Mouse (Mus musculus): ENCODE measurements around the gene Tmem161a. TPM values are rescaled to one million over a fixed set of nuclear protein-coding genes. Genes with fewer than 3 reads are reported as not detected.
A peak's percentile ranks its signal among the peaks of the same experiment; 100 is the strongest.

Gene Tmem161a
- polyA plus RNA-seq, 1 experiment from 2014 or later: 31.2 TPM

GRCm38 (mm10) chr8:70217441-70217840, 45.3 kb downstream of the Tmem161a start:
- Histone ChIP-seq H3K36me3 (ENCODE audit: control insufficient read depth, insufficient read depth, low read length) (peaks cover 24% of the 10 kb centered on the region), H3K9me3 (ENCODE audit: control insufficient read depth, low read length) (no peaks in the 10 kb centered on the region), H3K4me1 (ENCODE audit: control insufficient read depth, insufficient read depth, low read length) (0 out of 2 replicates have a peak, but pooled peaks cover 5% of the 10 kb centered on the region), H3K9ac (replicated peaks; ENCODE audit: low read length) (no peak overlapping the region), H3K4me3 (replicated peaks; ENCODE audit: low read depth, low read length) (no peak overlapping the region), H3K27me3 (ENCODE audit: control insufficient read depth, insufficient read depth, low read length) (no peaks in the 10 kb centered on the region), H3K27ac (replicated peaks; ENCODE audit: low read depth, low read length) (no peak overlapping the region), H3K4me2 (ENCODE audit: low read length) (no peak overlapping the region)
- DNase-seq: no peak
- no peak for ATAC-seq (ENCODE audit: low FRiP score, low TSS enrichment)

- Histone ChIP-seq H3K36me3 (ENCODE audit: control insufficient read depth, insufficient read depth, low read length) (peaks cover 41% of the 10 kb centered on the region), H3K9me3 (ENCODE audit: control insufficient read depth, low read length) (no peaks in the 10 kb centered on the region), H3K4me2 (ENCODE audit: low read length) (no peak overlapping the region), H3K27me3 (ENCODE audit: control insufficient read depth, insufficient read depth, low read length) (no peaks in the 10 kb centered on the region), H3K4me3 (replicated peaks; ENCODE audit: low read depth, low read length) (no peak overlapping the region), H3K9ac (replicated peaks; ENCODE audit: low read length) (0 out of 2 replicates have a peak overlapping the region, but pooled peaks have one; percentile 3), H3K27ac (replicated peaks; ENCODE audit: low read depth, low read length) (no peak overlapping the region), H3K4me1 (ENCODE audit: control insufficient read depth, insufficient read depth, low read length) (no peaks in the 10 kb centered on the region)
- no peak for ATAC-seq (ENCODE audit: low FRiP score, low TSS enrichment)
- WGBS: 50% methylated on average over 5 of the region's 5 CpGs
- peak; percentile 6 for DNase-seq
Observed at GRCm38 (mm10) chr8:70219107-70219684, 47.0 kb downstream of the Tmem161a start.

- no peaks in the 10 kb centered on the region for H3K27me3 ChIP-seq (ENCODE audit: control insufficient read depth, insufficient read depth, low read length)
- no peaks in the 10 kb centered on the region for H3K4me1 ChIP-seq (ENCODE audit: control insufficient read depth, insufficient read depth, low read length)
- H3K36me3 ChIP-seq (ENCODE audit: control insufficient read depth, insufficient read depth, low read length): peaks cover 53% of the 10 kb centered on the region
- H3K4me3 ChIP-seq (replicated peaks; ENCODE audit: low read depth, low read length): no peak overlapping the region
- 84% methylated on average over 8 of the region's 8 CpGs for WGBS
- no peak overlapping the region for H3K9ac ChIP-seq (replicated peaks; ENCODE audit: low read length)
- no peak overlapping the region for H3K27ac ChIP-seq (replicated peaks; ENCODE audit: low read depth, low read length)
- H3K9me3 ChIP-seq (ENCODE audit: control insufficient read depth, low read length): no peaks in the 10 kb centered on the region
- ATAC-seq (ENCODE audit: low FRiP score, low TSS enrichment): no peak
- DNase-seq: no peak
- H3K4me2 ChIP-seq (ENCODE audit: low read length): no peak overlapping the region
Observed at GRCm38 (mm10) chr8:70220236-70220840, 48.2 kb downstream of the Tmem161a start.

- Histone ChIP-seq H3K9ac (replicated peaks; ENCODE audit: low read length) (no peak overlapping the region), H3K4me2 (ENCODE audit: low read length) (no peak overlapping the region), H3K4me1 (ENCODE audit: control insufficient read depth, insufficient read depth, low read length) (no peaks in the 10 kb centered on the region), H3K4me3 (replicated peaks; ENCODE audit: low read depth, low read length) (no peak overlapping the region), H3K36me3 (ENCODE audit: control insufficient read depth, insufficient read depth, low read length) (peaks cover 58% of the 10 kb centered on the region), H3K27me3 (ENCODE audit: control insufficient read depth, insufficient read depth, low read length) (no peaks in the 10 kb centered on the region), H3K9me3 (ENCODE audit: control insufficient read depth, low read length) (no peaks in the 10 kb centered on the region), H3K27ac (replicated peaks; ENCODE audit: low read depth, low read length) (no peak overlapping the region)
- 92% methylated on average over 3 of the region's 3 CpGs for WGBS
- no peak for DNase-seq
- ATAC-seq (ENCODE audit: low FRiP score, low TSS enrichment): no peak
Observed at GRCm38 (mm10) chr8:70220911-70221310, 48.8 kb downstream of the Tmem161a start.

GRCm38 (mm10) chr8:70222041-70222440, 49.9 kb downstream of the Tmem161a start:
- ATAC-seq (ENCODE audit: low FRiP score, low TSS enrichment): no peak
- WGBS: 94% methylated on average over 12 of the region's 12 CpGs

GRCm38 (mm10) chr8:70223341-70223740, 51.2 kb downstream of the Tmem161a start:
- Histone ChIP-seq H3K9me3 (ENCODE audit: control insufficient read depth, low read length) (no peaks in the 10 kb centered on the region), H3K27ac (replicated peaks; ENCODE audit: low read depth, low read length) (no peak overlapping the region), H3K4me2 (ENCODE audit: low read length) (no peak overlapping the region), H3K27me3 (ENCODE audit: control insufficient read depth, insufficient read depth, low read length) (no peaks in the 10 kb centered on the region), H3K9ac (replicated peaks; ENCODE audit: low read length) (no peak overlapping the region), H3K4me1 (ENCODE audit: control insufficient read depth, insufficient read depth, low read length) (no peaks in the 10 kb centered on the region), H3K4me3 (replicated peaks; ENCODE audit: low read depth, low read length) (no peak overlapping the region), H3K36me3 (ENCODE audit: control insufficient read depth, insufficient read depth, low read length) (peaks cover 59% of the 10 kb centered on the region)
- no peak for ATAC-seq (ENCODE audit: low FRiP score, low TSS enrichment)
- peak; percentile 31 for DNase-seq
- WGBS: 51% methylated on average over 6 of the region's 6 CpGs

More at GRCm38 (mm10) chr8:70222041-70222440, 49.9 kb downstream of the Tmem161a start:
- Histone ChIP-seq H3K4me2 (ENCODE audit: low read length) (no peak overlapping the region), H3K9me3 (ENCODE audit: control insufficient read depth, low read length) (no peaks in the 10 kb centered on the region), H3K9ac (replicated peaks; ENCODE audit: low read length) (no peak overlapping the region), H3K27ac (replicated peaks; ENCODE audit: low read depth, low read length) (no peak overlapping the region), H3K27me3 (ENCODE audit: control insufficient read depth, insufficient read depth, low read length) (no peaks in the 10 kb centered on the region), H3K36me3 (ENCODE audit: control insufficient read depth, insufficient read depth, low read length) (peaks cover 59% of the 10 kb centered on the region), H3K4me3 (replicated peaks; ENCODE audit: low read depth, low read length) (no peak overlapping the region), H3K4me1 (ENCODE audit: control insufficient read depth, insufficient read depth, low read length) (no peaks in the 10 kb centered on the region)
- DNase-seq: no peak

GRCm38 (mm10) chr8:70227997-70228396, 55.8 kb downstream of the Tmem161a start:
- Histone ChIP-seq H3K27me3 (ENCODE audit: control insufficient read depth, insufficient read depth, low read length) (no peaks in the 10 kb centered on the region), H3K4me3 (replicated peaks; ENCODE audit: low read depth, low read length) (no peak overlapping the region), H3K9ac (replicated peaks; ENCODE audit: low read length) (no peak overlapping the region), H3K9me3 (ENCODE audit: control insufficient read depth, low read length) (no peaks in the 10 kb centered on the region), H3K36me3 (ENCODE audit: control insufficient read depth, insufficient read depth, low read length) (peaks cover 55% of the 10 kb centered on the region), H3K27ac (replicated peaks; ENCODE audit: low read depth, low read length) (no peak overlapping the region), H3K4me1 (ENCODE audit: control insufficient read depth, insufficient read depth, low read length) (peaks cover 3% of the 10 kb centered on the region), H3K4me2 (ENCODE audit: low read length) (no peak overlapping the region)
- ATAC-seq (ENCODE audit: low FRiP score, low TSS enrichment) (no peak), DNase-seq (peak; percentile 7)
- WGBS: 19% methylated on average over 4 of the region's 4 CpGs

GRCm38 (mm10) chr8:70230837-70231236, 58.7 kb downstream of the Tmem161a start:
- peaks cover 26% of the 10 kb centered on the region for H3K36me3 ChIP-seq (ENCODE audit: control insufficient read depth, insufficient read depth, low read length)
- no peak overlapping the region for H3K4me2 ChIP-seq (ENCODE audit: low read length)
- peaks cover 17% of the 10 kb centered on the region for H3K4me1 ChIP-seq (ENCODE audit: control insufficient read depth, insufficient read depth, low read length)
- H3K27me3 ChIP-seq (ENCODE audit: control insufficient read depth, insufficient read depth, low read length): no peaks in the 10 kb centered on the region
- H3K9me3 ChIP-seq (ENCODE audit: control insufficient read depth, low read length): no peaks in the 10 kb centered on the region
- no peak for ATAC-seq (ENCODE audit: low FRiP score, low TSS enrichment)
- 94% methylated on average over 9 of the region's 9 CpGs for WGBS
- no peak for DNase-seq
- no peak overlapping the region for H3K27ac ChIP-seq (replicated peaks; ENCODE audit: low read depth, low read length)
- H3K9ac ChIP-seq (replicated peaks; ENCODE audit: low read length): no peak overlapping the region
- H3K4me3 ChIP-seq (replicated peaks; ENCODE audit: low read depth, low read length): no peak overlapping the region
